Mouse (Mus musculus) limb, embryonic 13.5 days (tissue): ENCODE data around the gene Lgals12. TPM values are rescaled to one million over a fixed set of nuclear protein-coding genes. Genes with fewer than 3 reads are reported as not detected.

ENCODE experiments used
- ATAC-seq: fragments of 200-750 bp; cut with Nextera tagmentation; 2 replicates; pipeline ENCODE4 v1.8.0; 2017; ENCODE audit warnings: low read depth, moderate number of reproducible peaks, moderate TSS enrichment; ENCODE audit not compliant: low FRiP score
- H3K27ac ChIP-seq: fragments of 300-500 bp; sonication (generic); 2 replicates; pipeline ENCODE4 v1.5.1; 2015; ENCODE audit warnings: inconsistent platforms, mild to moderate bottlenecking, moderate library complexity
- H3K27me3 ChIP-seq: fragments of 300-500 bp; sonication (generic); 2 replicates; pipeline ENCODE4 v1.6.1; 2015; ENCODE audit warnings: mild to moderate bottlenecking, inconsistent platforms
- H3K36me3 ChIP-seq: fragments of 300-500 bp; sonication (generic); 2 replicates; pipeline ENCODE4 v1.6.1; 2015; ENCODE audit warnings: inconsistent platforms, mild to moderate bottlenecking, moderate library complexity
- H3K4me1 ChIP-seq: fragments of 300-500 bp; sonication (generic); 2 replicates; pipeline ENCODE4 v1.6.1; 2015; ENCODE audit warnings: inconsistent platforms
- H3K4me2 ChIP-seq: fragments of 300-500 bp; sonication (generic); replicated peaks from 2 replicates; pipeline ENCODE4 v1.6.1; 2015; ENCODE audit warnings: inconsistent platforms, mild to moderate bottlenecking, moderate library complexity
- H3K4me3 ChIP-seq: fragments of 300-500 bp; sonication (generic); 2 replicates; pipeline ENCODE4 v1.5.1; 2015; ENCODE audit warnings: moderate library complexity, mild to moderate bottlenecking, inconsistent platforms
- H3K9ac ChIP-seq: fragments of 300-500 bp; sonication (generic); 2 replicates; pipeline ENCODE4 v1.6.1; 2015; ENCODE audit warnings: mild to moderate bottlenecking, inconsistent platforms
- H3K9me3 ChIP-seq: fragments of 300-500 bp; sonication (generic); 2 replicates; pipeline ENCODE4 v1.6.1; 2016; ENCODE audit warnings: inconsistent platforms
- WGBS: fragments of 180-500 bp; shearing (Covaris S2); methylation state at CpG from one replicate; pipeline ENCODE4 v1.1.7; 2015; 5-methylcytosine and 5-hydroxymethylcytosine counted together
- polyA plus RNA-seq: library from polyadenylated mRNA; unstranded; fragments of >200 nt; fragmentation: Nextera tagmentation; extraction: Ambion mirVana; gene quantifications from 2 replicates; pipeline ENCODE4 v1.2.1, GENCODE M21; 2015

Lgals12 gene
- polyA plus RNA-seq, 1 experiment from 2014 or later, result 0.36 TPM

DNA sequence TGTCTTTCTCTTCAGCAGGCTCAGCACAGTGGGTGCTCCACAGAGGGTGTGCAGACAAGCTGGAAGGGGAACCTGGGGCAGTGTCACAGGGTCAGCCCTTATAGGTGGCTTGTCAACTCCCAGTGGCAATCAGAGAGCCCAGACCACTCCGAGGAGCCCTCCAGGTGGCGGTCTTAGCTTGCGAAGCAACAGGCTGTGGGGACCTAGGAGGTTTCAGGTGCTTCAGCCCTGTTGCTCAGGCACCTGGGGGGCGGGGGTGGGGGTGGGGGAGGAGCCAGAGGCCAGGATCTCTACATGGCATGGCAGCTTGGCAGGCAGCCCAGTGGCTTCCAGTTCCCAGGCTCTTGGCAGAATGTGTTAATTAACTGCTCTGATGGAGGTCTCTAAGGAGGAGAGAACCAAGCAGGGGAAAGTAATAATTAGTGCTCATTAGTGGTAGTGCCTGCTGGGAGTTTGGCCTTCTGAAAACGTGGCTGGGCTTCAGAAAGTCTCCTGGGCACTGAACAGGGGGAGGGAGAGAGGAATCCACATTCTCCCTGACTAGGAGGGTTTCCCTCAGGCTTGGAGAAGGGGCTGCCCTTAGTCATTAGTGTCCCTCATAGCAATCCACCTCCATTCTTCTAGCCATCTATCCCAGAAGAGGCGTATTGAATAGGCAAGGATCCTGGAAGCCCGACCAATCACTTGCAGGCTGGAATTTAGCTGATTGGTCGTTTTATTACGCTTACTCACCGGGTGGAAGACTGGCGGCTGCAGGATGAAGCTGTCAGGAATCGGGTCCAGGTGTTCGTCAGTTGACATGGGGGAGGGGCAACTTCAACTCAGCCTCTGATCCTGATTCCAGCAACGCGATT lies 836 bp downstream of the Lgals12 start:
- H3K36me3 ChIP-seq, result no peaks in the 10 kb centered on the region
- H3K4me2 ChIP-seq, result peak overlapping the region; percentile 68
- ATAC-seq, result peak; percentile 84
- 2% methylated on average over 15 of the region's 15 CpGs for WGBS
- H3K9me3 ChIP-seq, result no peaks in the 10 kb centered on the region
- peaks cover 32% of the 10 kb centered on the region for H3K4me1 ChIP-seq
- peak overlapping the region; percentile 74 for H3K27ac ChIP-seq
- peak overlapping the region; percentile 40 for H3K9ac ChIP-seq
- peak overlapping the region; percentile 36 for H3K4me3 ChIP-seq
- no peaks in the 10 kb centered on the region for H3K27me3 ChIP-seq

DNA sequence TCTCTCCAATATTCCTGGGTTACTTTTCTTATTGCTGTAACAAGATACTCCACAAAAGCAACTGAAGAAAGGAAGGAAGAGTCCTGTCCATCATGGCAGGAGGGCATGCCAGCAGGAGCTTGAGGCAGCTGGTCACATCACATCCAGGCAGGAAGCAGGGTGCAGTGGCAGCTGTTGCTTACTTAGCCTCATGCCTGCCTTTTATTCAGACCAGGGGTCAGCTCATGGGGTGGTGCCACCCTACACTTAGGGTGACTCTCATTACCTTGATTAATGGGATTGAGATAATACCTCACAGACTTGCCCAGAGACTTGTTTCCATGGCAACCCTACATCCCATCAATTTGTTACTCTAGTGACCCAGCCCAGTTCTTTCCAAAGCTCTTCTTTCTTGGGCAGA lies 2.0 kb downstream of the Lgals12 start:
- H3K27ac ChIP-seq, result no peak overlapping the region
- H3K9ac ChIP-seq, result no peak overlapping the region
- no peak overlapping the region for H3K4me2 ChIP-seq
- no peak for ATAC-seq
- no peaks in the 10 kb centered on the region for H3K9me3 ChIP-seq
- H3K36me3 ChIP-seq, result no peaks in the 10 kb centered on the region
- H3K27me3 ChIP-seq, result no peaks in the 10 kb centered on the region
- H3K4me1 ChIP-seq, result peaks cover 38% of the 10 kb centered on the region
- no peak overlapping the region for H3K4me3 ChIP-seq

DNA sequence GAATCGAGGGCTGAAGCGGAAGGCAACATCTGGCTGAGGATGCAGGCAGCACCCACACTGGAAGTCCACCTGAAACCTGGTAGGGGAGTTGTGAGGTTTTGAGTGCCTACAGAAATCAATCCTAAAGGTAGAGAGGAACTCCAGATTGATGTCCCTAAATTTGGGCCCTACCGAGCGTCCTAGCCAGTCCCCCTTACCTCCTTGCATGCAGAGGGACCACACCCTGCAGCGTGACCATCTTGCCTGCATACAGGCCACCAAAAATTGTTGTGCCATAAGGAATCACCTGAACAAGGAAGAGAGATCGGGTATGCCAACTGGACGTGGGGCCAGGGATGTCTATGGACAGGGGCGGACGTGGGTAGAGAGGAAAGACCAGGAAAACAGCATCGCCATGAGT lies 2.9 kb downstream of the Lgals12 start:
- no peak overlapping the region for H3K4me2 ChIP-seq
- no peaks in the 10 kb centered on the region for H3K27me3 ChIP-seq
- H3K9me3 ChIP-seq, result no peaks in the 10 kb centered on the region
- H3K4me1 ChIP-seq, result peaks cover 38% of the 10 kb centered on the region
- no peak overlapping the region for H3K4me3 ChIP-seq
- WGBS, result 94% methylated on average over 10 of the region's 10 CpGs
- H3K9ac ChIP-seq, result no peak overlapping the region
- ATAC-seq, result no peak
- no peaks in the 10 kb centered on the region for H3K36me3 ChIP-seq
- no peak overlapping the region for H3K27ac ChIP-seq

DNA sequence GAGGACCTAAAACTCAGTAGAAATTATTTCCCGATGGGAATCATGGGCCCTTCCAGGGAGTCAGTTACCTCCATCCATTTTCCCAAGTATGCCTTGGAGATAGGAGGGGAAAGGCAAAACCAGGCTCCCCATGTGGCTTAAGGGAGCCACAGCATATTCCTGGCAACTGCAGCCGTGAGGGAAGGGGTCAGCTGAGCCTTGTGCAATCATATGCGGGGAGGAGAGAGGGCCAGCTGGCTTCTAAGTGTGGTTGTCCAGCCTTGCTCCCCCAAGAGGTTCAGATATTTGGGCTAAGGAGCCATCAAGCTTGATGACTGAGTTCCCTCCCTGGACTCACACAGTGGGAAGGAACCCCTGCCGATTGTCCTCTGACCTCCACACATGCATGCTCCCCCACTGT lies 5.4 kb downstream of the Lgals12 start:
- Histone ChIP-seq H3K4me1 (peaks cover 26% of the 10 kb centered on the region), H3K27me3 (no peaks in the 10 kb centered on the region), H3K4me2 (no peak overlapping the region), H3K9ac (no peak overlapping the region), H3K9me3 (no peaks in the 10 kb centered on the region), H3K27ac (no peak overlapping the region), H3K4me3 (no peak overlapping the region), H3K36me3 (no peaks in the 10 kb centered on the region)
- 79% methylated on average over 4 of the region's 4 CpGs for WGBS
- no peak for ATAC-seq

DNA sequence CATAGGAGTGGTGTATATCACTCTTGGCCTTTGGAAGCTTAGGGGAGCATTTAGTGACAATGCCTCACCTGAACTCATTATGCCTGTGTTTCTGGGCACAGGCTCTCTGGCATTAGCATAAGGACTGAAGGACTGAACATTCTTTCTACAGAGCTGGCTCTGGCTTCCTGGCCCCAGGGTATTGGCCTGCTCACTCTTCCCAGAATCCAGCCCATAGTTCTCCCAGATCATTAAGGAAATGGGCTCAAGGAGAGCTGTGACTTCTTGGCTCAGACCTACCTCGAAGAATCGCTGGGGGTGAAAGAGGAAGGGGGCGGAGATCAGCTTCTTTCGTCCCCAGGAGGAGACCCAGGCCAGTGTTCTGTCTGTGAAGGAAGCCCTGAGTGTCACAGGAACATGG lies 8.5 kb downstream of the Lgals12 start:
- no peak overlapping the region for H3K4me2 ChIP-seq
- 45% methylated on average over 4 of the region's 4 CpGs for WGBS
- H3K27me3 ChIP-seq, result no peaks in the 10 kb centered on the region
- peaks cover 12% of the 10 kb centered on the region; the same call in 1 of the 2 replicates for H3K4me1 ChIP-seq
- H3K27ac ChIP-seq, result no peak overlapping the region
- H3K36me3 ChIP-seq, result no peaks in the 10 kb centered on the region
- ATAC-seq, result no peak
- no peak overlapping the region for H3K4me3 ChIP-seq
- no peaks in the 10 kb centered on the region for H3K9me3 ChIP-seq
- no peak overlapping the region for H3K9ac ChIP-seq

DNA sequence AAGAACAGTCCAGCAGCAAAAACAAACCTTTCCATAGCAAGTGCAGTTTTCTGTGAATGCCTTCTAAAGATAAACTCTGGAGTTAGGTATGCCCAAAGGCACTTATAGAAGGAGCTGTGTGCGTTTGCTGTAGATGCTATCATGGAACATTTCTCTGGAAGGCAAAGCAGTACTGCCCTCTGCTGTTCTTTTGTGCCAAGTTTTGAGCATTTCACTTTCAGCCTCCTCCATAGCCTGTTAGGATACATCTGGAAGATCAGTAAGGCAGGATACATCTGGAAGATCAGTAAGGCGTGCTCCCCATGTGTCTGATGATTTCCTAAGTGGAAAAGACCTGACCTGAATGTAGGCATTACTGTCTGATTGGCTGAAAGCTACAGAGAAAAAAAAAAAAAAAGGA lies 11.5 kb downstream of the Lgals12 start:
- Histone ChIP-seq H3K27me3 (no peaks in the 10 kb centered on the region), H3K4me3 (no peak overlapping the region), H3K4me2 (no peak overlapping the region), H3K27ac (no peak overlapping the region), H3K4me1 (0 out of 2 replicates have a peak, but pooled peaks cover 5% of the 10 kb centered on the region), H3K9me3 (no peaks in the 10 kb centered on the region), H3K9ac (no peak overlapping the region), H3K36me3 (no peaks in the 10 kb centered on the region)
- peak; percentile 72; the same call in 1 of the 2 replicates for ATAC-seq
- 23% methylated on average over 2 of the region's 2 CpGs for WGBS

DNA sequence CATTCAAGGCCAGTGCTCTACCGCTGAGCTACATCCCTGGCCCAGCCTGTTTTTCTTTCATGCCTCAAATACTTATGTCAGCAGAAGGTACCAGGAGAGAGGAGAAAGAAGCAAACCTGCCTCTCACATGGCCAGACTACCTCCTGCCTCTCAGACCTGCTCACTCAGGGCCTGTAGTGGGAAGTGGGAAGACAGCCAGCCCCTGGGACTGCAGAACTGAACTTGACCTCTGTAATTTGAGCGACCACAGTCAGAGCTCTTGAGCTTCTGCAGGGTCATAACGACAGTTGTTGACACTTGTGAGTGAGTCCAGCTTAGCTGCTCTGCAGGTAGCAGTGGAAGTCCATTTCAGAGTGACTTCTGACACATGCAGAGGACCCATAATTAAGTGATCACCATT lies 15.0 kb downstream of the Lgals12 start:
- H3K27ac ChIP-seq, result no peak overlapping the region
- 0 out of 2 replicates have a peak, but pooled peaks cover 3% of the 10 kb centered on the region for H3K9me3 ChIP-seq
- H3K4me2 ChIP-seq, result no peak overlapping the region
- WGBS, result 51% methylated on average over 3 of the region's 3 CpGs
- no peak for ATAC-seq
- no peak overlapping the region for H3K9ac ChIP-seq
- no peaks in the 10 kb centered on the region for H3K4me1 ChIP-seq
- H3K36me3 ChIP-seq, result no peaks in the 10 kb centered on the region
- H3K27me3 ChIP-seq, result no peaks in the 10 kb centered on the region
- H3K4me3 ChIP-seq, result no peak overlapping the region

DNA sequence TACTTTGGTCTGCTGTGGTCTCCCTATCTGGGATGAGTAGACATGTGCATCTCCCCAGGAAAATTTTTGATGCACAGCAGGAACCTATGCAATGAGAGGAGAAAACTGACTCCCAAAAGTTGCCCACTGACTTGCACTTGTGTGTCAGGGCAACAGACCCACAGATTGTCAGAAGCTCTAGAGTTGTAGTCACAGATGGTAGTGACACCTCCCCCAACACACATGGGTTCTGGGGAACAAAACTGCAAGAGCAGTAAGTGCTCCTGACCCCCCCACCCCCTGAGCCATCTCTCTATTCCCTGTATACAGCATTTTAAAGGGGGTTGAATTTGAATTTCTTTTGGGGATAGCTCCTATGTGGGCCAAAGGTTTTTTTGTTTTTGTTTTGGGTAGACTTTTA lies 16.2 kb downstream of the Lgals12 start:
- Histone ChIP-seq H3K4me1 (no peaks in the 10 kb centered on the region), H3K27me3 (no peaks in the 10 kb centered on the region), H3K4me3 (no peak overlapping the region), H3K9me3 (0 out of 2 replicates have a peak, but pooled peaks cover 3% of the 10 kb centered on the region), H3K36me3 (no peaks in the 10 kb centered on the region), H3K9ac (no peak overlapping the region), H3K27ac (no peak overlapping the region), H3K4me2 (no peak overlapping the region)
- ATAC-seq, result no peak

DNA sequence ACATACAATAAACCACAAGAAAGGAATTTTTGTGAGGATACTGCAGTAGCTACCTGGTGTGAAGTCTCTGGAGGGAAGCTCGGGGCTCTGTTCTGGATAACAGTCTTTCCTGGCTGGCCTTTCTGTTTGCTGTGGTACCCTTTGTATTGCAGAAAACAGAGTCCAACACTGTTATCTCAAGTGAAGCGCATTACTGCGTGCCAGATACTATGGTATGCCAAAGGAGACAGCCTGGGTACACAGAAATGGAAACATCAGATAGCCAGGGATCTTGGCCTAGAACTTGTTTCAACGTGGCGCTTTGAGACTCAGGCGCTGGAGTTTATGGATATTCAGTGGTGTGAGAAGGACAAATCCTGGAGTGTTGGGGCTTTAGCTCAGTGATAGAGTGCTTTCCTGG lies 21.2 kb downstream of the Lgals12 start:
- no peaks in the 10 kb centered on the region for H3K27me3 ChIP-seq
- 0 out of 2 replicates have a peak, but pooled peaks cover 3% of the 10 kb centered on the region for H3K9me3 ChIP-seq
- no peaks in the 10 kb centered on the region for H3K36me3 ChIP-seq
- no peak overlapping the region for H3K4me2 ChIP-seq
- no peak overlapping the region for H3K4me3 ChIP-seq
- ATAC-seq, result no peak
- no peak overlapping the region for H3K27ac ChIP-seq
- no peak overlapping the region for H3K9ac ChIP-seq
- WGBS, result 94% methylated on average over 6 of the region's 6 CpGs
- peaks cover 7% of the 10 kb centered on the region; the same call in 1 of the 2 replicates for H3K4me1 ChIP-seq

DNA sequence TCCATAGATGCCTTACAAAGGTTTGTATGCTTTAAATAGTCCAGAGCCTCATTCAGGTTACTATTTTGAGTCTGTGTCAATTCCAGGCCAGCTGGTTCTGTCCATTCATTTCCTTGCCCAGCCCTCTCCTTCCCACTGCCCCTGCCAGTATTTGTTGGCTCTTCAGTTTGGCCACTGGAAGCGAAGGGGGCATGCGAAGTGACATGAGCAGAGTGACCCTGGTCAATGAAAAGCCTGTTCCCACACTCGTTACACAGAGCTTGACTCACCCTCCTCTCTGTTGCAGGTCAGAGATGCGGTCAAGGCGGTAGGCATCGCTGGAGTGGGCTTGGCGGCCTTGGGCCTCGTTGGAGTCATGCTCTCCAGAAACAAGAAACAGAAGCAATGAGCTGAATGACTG lies 21.7 kb downstream of the Lgals12 start:
- H3K27ac ChIP-seq, result no peak overlapping the region
- H3K27me3 ChIP-seq, result no peaks in the 10 kb centered on the region
- no peak overlapping the region for H3K4me3 ChIP-seq
- no peak overlapping the region for H3K4me2 ChIP-seq
- WGBS, result 89% methylated on average over 8 of the region's 8 CpGs
- H3K9me3 ChIP-seq, result 0 out of 2 replicates have a peak, but pooled peaks cover 3% of the 10 kb centered on the region
- no peaks in the 10 kb centered on the region for H3K36me3 ChIP-seq
- ATAC-seq, result no peak
- H3K9ac ChIP-seq, result no peak overlapping the region
- peaks cover 7% of the 10 kb centered on the region; the same call in 1 of the 2 replicates for H3K4me1 ChIP-seq

DNA sequence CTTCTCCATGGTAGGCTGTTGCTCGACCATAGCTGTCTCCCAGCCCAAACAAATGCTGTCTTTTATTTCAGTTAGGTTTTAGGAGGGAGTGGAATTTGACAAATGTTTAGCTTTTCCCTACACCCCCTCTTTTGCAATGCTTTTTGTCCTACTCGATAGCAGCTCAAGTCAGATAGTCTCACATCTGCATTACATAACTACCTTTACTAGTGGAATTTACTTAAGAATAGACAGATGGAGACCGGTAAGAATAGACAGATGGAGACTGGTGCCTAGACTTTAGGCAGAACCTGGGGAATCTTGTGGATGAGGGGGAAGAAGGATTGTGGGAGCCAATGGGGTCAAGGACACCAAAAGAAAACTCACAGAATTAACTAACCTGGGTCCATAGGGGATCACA lies 23.4 kb downstream of the Lgals12 start:
- H3K36me3 ChIP-seq, result no peaks in the 10 kb centered on the region
- WGBS, result 64% methylated on average over 3 of the region's 3 CpGs

DNA sequence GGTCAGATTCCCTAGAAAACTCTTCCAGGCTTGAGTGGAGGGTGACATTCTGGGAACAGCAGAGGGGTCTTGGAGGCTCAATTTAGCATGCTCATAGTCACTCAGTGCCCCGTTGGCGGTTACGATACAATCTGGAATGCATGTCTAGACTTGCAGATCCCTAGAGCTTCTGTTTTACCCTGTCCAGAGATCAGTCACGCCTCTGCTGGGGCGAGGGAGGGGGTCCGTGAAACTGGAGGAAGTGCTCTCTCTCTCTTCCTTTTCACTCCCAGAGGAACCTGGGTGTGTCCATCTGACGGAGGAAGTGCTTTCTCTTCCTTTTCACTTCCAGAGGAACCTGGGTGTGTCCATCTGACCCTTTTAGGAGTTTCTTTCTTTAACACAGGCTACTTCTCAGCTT lies 23.9 kb downstream of the Lgals12 start:
- Histone ChIP-seq H3K27ac (no peak overlapping the region), H3K4me3 (no peak overlapping the region), H3K9me3 (0 out of 2 replicates have a peak, but pooled peaks cover 2% of the 10 kb centered on the region), H3K4me1 (peaks cover 7% of the 10 kb centered on the region; the same call in 1 of the 2 replicates), H3K36me3 (no peaks in the 10 kb centered on the region), H3K9ac (no peak overlapping the region), H3K27me3 (no peaks in the 10 kb centered on the region), H3K4me2 (no peak overlapping the region)
- no peak for ATAC-seq
- WGBS, result 60% methylated on average over 7 of the region's 7 CpGs

More for the DNA sequence above, 23.4 kb downstream of the Lgals12 start:
- Histone ChIP-seq H3K9me3 (0 out of 2 replicates have a peak, but pooled peaks cover 3% of the 10 kb centered on the region), H3K27ac (no peak overlapping the region), H3K4me2 (no peak overlapping the region), H3K27me3 (no peaks in the 10 kb centered on the region), H3K4me3 (no peak overlapping the region), H3K9ac (no peak overlapping the region), H3K4me1 (peaks cover 7% of the 10 kb centered on the region; the same call in 1 of the 2 replicates)
- no peak for ATAC-seq
